In the genomic region with DNA sequence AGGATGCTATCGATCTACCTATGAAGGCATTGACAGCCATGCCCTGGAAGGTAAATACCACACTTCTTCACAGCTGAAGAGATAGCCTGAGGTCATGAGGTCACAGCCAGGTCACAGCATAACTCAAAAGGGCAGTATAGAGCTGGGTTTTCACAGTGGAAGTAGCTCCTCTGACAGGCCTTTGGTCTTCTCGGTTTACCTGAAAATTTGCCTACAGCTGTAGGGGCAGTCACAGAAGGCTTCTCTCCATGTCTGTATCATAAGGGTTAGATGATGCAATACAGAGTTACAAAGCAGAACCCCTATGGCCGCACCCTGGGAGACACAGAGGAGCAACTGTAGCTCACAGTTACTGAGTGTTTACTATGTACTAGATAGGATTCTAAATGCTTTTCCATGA, we compare ENCODE assay signal across 30 mouse cellular contexts.
"Had no signal": no experiment of that assay in that cellular context is flagged by ENCODE, and none has a peak within 500 bp of the region (broad histone marks: within the 10 kb centered on the region; RNA-seq: fewer than 3 reads in every experiment).

No protein-coding gene starts in this region.

- H3K36me3 ChIP-seq: limb, embryonic 10.5 days; limb, embryonic 12.5 days; limb, embryonic 13.5 days; limb, embryonic 15.5 days; liver, embryonic 12.5 days; liver, embryonic 13.5 days; liver, embryonic 15.5 days; lung, embryonic 15.5 days; midbrain, embryonic 12.5 days; midbrain, embryonic 13.5 days; midbrain, embryonic 15.5 days had no signal

- H3K9ac ChIP-seq: limb, embryonic 12.5 days; limb, embryonic 13.5 days; limb, embryonic 15.5 days; liver, embryonic 12.5 days; liver, embryonic 13.5 days; liver, embryonic 14.5 days; liver, embryonic 15.5 days; liver, postnatal 0 days; lung, embryonic 14.5 days; lung, embryonic 15.5 days; midbrain, embryonic 12.5 days; midbrain, embryonic 13.5 days; midbrain, embryonic 15.5 days had no signal

- DNase-seq: left cerebral cortex, postnatal 4 days; liver; liver, embryonic 13.5 days; liver, postnatal 0 days; lung, adult 18-20 months; lung, adult 2 months; lung, embryonic 14.5 days; lung, postnatal 10 days; lung, postnatal 14 days; lung, postnatal 36 days; lung, postnatal 4 days; midbrain, embryonic 14.5 days had no signal

- H3K4me3 ChIP-seq: left cerebral cortex, adult 2 months; limb, embryonic 10.5 days; limb, embryonic 12.5 days; limb, embryonic 13.5 days; limb, embryonic 15.5 days; liver, embryonic 12.5 days; liver, embryonic 13.5 days; liver, embryonic 15.5 days; lung, embryonic 15.5 days; megakaryocyte, embryonic 14.5 days; midbrain, embryonic 12.5 days; midbrain, embryonic 13.5 days; midbrain, embryonic 15.5 days; myocyte had no signal

- H3K27me3 ChIP-seq: limb, embryonic 12.5 days; limb, embryonic 13.5 days; limb, embryonic 15.5 days; liver, embryonic 13.5 days; liver, embryonic 15.5 days; lung, embryonic 15.5 days; megakaryocyte, embryonic 14.5 days; midbrain, embryonic 12.5 days; midbrain, embryonic 13.5 days; midbrain, embryonic 15.5 days had no signal

- H3K4me2 ChIP-seq: limb, embryonic 12.5 days; limb, embryonic 13.5 days; limb, embryonic 15.5 days; liver, embryonic 11.5 days; liver, embryonic 12.5 days; liver, embryonic 13.5 days; liver, embryonic 15.5 days; lung, embryonic 14.5 days; lung, embryonic 15.5 days; midbrain, embryonic 12.5 days; midbrain, embryonic 13.5 days; midbrain, embryonic 15.5 days had no signal

- H3K27ac ChIP-seq: left cerebral cortex, adult 2 months; limb, embryonic 10.5 days; limb, embryonic 12.5 days; limb, embryonic 13.5 days; limb, embryonic 15.5 days; liver, embryonic 12.5 days; liver, embryonic 13.5 days; liver, embryonic 14.5 days; liver, embryonic 15.5 days; lung, embryonic 15.5 days; macrophage; midbrain, embryonic 12.5 days; midbrain, embryonic 13.5 days; midbrain, embryonic 15.5 days had no signal

- H3K9me3 ChIP-seq: limb, embryonic 10.5 days; limb, embryonic 12.5 days; limb, embryonic 13.5 days; limb, embryonic 15.5 days; liver, embryonic 12.5 days; liver, embryonic 13.5 days; liver, embryonic 15.5 days; lung, embryonic 15.5 days; megakaryocyte, embryonic 14.5 days; midbrain, embryonic 12.5 days; midbrain, embryonic 13.5 days; midbrain, embryonic 15.5 days had no signal

- ATAC-seq: liver, embryonic 12.5 days; liver, postnatal 0 days; lung, postnatal 0 days; midbrain, embryonic 13.5 days; midbrain, embryonic 15.5 days; midbrain, embryonic 16.5 days had no signal

- H3K4me1 ChIP-seq: limb, embryonic 15.5 days; liver, embryonic 12.5 days; lung, embryonic 15.5 days; midbrain, embryonic 15.5 days had no signal
